Comparison of ENCODE assay signal across 8 mouse cellular contexts in genomic region chr11:100544832-100545745, GRCm38 (mm10). TPM values are rescaled to one million over a fixed set of nuclear protein-coding genes. Genes with fewer than 3 reads are reported as not detected.
DNase-seq lines count a peak whose midpoint lies in the region; ATAC-seq and TF ChIP-seq lines count a peak whose summit lies in the region.

Gene Ttc25 (plus strand): TSS chr11:100545607.

- H3K4me1 ChIP-seq in ES-E14 (ENCODE audit: control insufficient read depth in 2 of 2, insufficient read depth in 2 of 2, low read length in 2 of 2, poor library complexity in 1 of 2) = peaks cover 5 to 14% of the 10 kb centered on the region in 2 experiments; a peak in 3 of 4 replicates
- peaks cover 16% of the 10 kb centered on the region for H3K4me1 ChIP-seq in hindbrain, embryonic 10.5 days (replicated peaks)
- peaks cover 5% of the 10 kb centered on the region for H3K4me1 ChIP-seq in lung, postnatal 0 days (ENCODE audit: insufficient read depth, low read depth, low read length)

- no peaks in the 10 kb centered on the region for H3K36me3 ChIP-seq in ES-E14 (ENCODE audit: control insufficient read depth, insufficient read depth, low read length, poor library complexity, severe bottlenecking)
- no peaks in the 10 kb centered on the region for H3K36me3 ChIP-seq in hindbrain, embryonic 10.5 days
- H3K36me3 ChIP-seq in lung, postnatal 0 days (ENCODE audit: insufficient read depth, low read length) = no peaks in the 10 kb centered on the region

- DNase-seq in ES-E14 (ENCODE audit: low read depth, low spot score) = peak; percentile 86
- DNase-seq in c-Kit-positive CD71-positive TER-119-negative erythroid progenitor cells, embryonic 14.5 days (ENCODE audit: low read depth) = peak; percentile 87
- DNase-seq in hindbrain, embryonic 10.5 days (ENCODE audit: low spot score) = peak; percentile 92
- peak; percentile 92 for DNase-seq in layer of hippocampus, adult 9-11 months
- peak; percentile 98 for DNase-seq in lung, postnatal 0 days (ENCODE audit: low spot score)
- DNase-seq in ovary, postnatal 14 days (ENCODE audit: low spot score) = peak; percentile 75
- DNase-seq in thymus, postnatal 14 days = peak; percentile 79

- H3K27ac ChIP-seq in ES-E14 (ENCODE audit: insufficient read depth, low read depth, low read length, poor library complexity, severe bottlenecking) = peak within 1 kb of the TSS; percentile 46; the same call in 1 of the 2 replicates
- H3K27ac ChIP-seq in hindbrain, embryonic 10.5 days = peak within 1 kb of the TSS; percentile 87
- H3K27ac ChIP-seq in lung, postnatal 0 days (ENCODE audit: low read length) = peak within 1 kb of the TSS; percentile 62; the same call in 1 of the 2 replicates

- no peaks in the 10 kb centered on the region for H3K9me3 ChIP-seq in ES-E14 (ENCODE audit: control insufficient read depth, insufficient read depth, low read depth, low read length)
- no peaks in the 10 kb centered on the region for H3K9me3 ChIP-seq in hindbrain, embryonic 10.5 days
- H3K9me3 ChIP-seq in lung, postnatal 0 days (ENCODE audit: low read length) = no peaks in the 10 kb centered on the region

- TF ChIP-seq CTCF in lung, postnatal 0 days (IDR thresholded peaks at IDR 0.05) = peak; percentile 50

- peak within 1 kb of the TSS; percentile 61 for H3K4me2 ChIP-seq in lung, postnatal 0 days (replicated peaks; ENCODE audit: low read depth, low read length)

- peak within 1 kb of the TSS; percentile 56 to 60 for H3K4me3 ChIP-seq in ES-E14 (ENCODE audit: insufficient read depth in 1 of 2, low read depth in 1 of 2, low read length in 2 of 2, poor library complexity in 1 of 2, severe bottlenecking in 1 of 2)
- H3K4me3 ChIP-seq in hindbrain, embryonic 10.5 days = peak within 1 kb of the TSS; percentile 56
- peak within 1 kb of the TSS; percentile 39 for H3K4me3 ChIP-seq in lung, postnatal 0 days (ENCODE audit: low read depth, low read length)

- ATAC-seq in frontal cortex, adult (ENCODE audit: low TSS enrichment) = peak; percentile 100
- peak; percentile 100 for ATAC-seq in lung, postnatal 0 days

- in situ Hi-C loops in ES-E14 (cut with MboI; ENCODE audit: low sequenced_read_pairs in 2 of 2, unreplicated experiment in 2 of 2) = no loop called here

- peak within 1 kb of the TSS; percentile 78 for H3K9ac ChIP-seq in ES-E14 (ENCODE audit: insufficient read depth, low read depth, low read length, poor library complexity, severe bottlenecking)
- no peak within 1 kb of the TSS for H3K9ac ChIP-seq in lung, postnatal 0 days (replicated peaks; ENCODE audit: low read depth)

- WGBS in hindbrain, embryonic 10.5 days = 5% methylated on average over 28 of the region's 28 CpGs
- 6% methylated on average over 28 of the region's 28 CpGs for WGBS in lung, postnatal 0 days

- no peak for TF ChIP-seq EP300 in lung, postnatal 0 days (IDR thresholded peaks at IDR 0.05)

- 0 out of 2 replicates have a peak, but pooled peaks cover 5% of the 10 kb centered on the region for H3K27me3 ChIP-seq in hindbrain, embryonic 10.5 days (ENCODE audit: insufficient read depth, poor library complexity, severe bottlenecking)
- H3K27me3 ChIP-seq in lung, postnatal 0 days (replicated peaks; ENCODE audit: insufficient read depth, low read length) = no peaks in the 10 kb centered on the region

TF ChIP-seq in ES-E14, 5 proteins besides CTCF, POLR2A, EP300 and RAD21:
- TF ChIP-seq HCFC1 (IDR thresholded peaks at IDR 0.05; ENCODE audit: borderline replicate concordance, insufficient read depth, low read length) (0 out of 2 replicates have a peak, but pooled peaks have one; percentile 52), ZC3H11A (IDR thresholded peaks at IDR 0.05; ENCODE audit: borderline replicate concordance, low read depth, low read length) (no peak), MAFK (IDR thresholded peaks at IDR 0.05; ENCODE audit: insufficient read depth, low read depth, low read length) (no peak), CHD2 (IDR thresholded peaks at IDR 0.05; ENCODE audit: low read depth, low read length) (no peak), ZNF384 (IDR thresholded peaks at IDR 0.05; ENCODE audit: low read depth, low read length) (no peak)

RNA-seq across cellular contexts. Expression of gene Ttc25, which starts in this region (rescaled TPM):
- total RNA-seq in ES-E14 (2012; rRNA removed) = 2.3 and 3.4 TPM in 2 replicates
- polyA plus RNA-seq in hindbrain, embryonic 10.5 days (2016; fragmentation: Nextera tagmentation; extraction: Ambion mirVana) = 3.2 and 3.3 TPM in 2 replicates
- 3.5 and 4.9 TPM in 2 replicates for polyA plus RNA-seq in lung, postnatal 0 days (2015; fragmentation: Nextera tagmentation; extraction: Ambion mirVana)

Comparison
In these comparisons a context has a peak if more than half of its experiments do, and no peak if none do; other contexts are left out.
1. Peak in every context shown above with its lines: DNase-seq, ATAC-seq, H3K4me3 ChIP-seq and H3K27ac ChIP-seq.